Mouse (Mus musculus) neural tube, embryonic 14.5 days (tissue): ENCODE data around the gene Gse1. TPM values are rescaled to one million over a fixed set of nuclear protein-coding genes. Genes with fewer than 3 reads are reported as not detected.
"Not testable (repeated sequence)": the region's sequence is repeated elsewhere in the genome, so short reads cannot be mapped to it uniquely, and the experiment has no call there.

Experiments used
- ATAC-seq: fragments of 200-750 bp; cut with Nextera tagmentation; 2 replicates; pipeline ENCODE4 v1.8.0; 2017; ENCODE audit warnings: low read depth, mild to moderate bottlenecking, moderate TSS enrichment, moderate library complexity
- H3K27ac ChIP-seq: fragments of 300-500 bp; sonication (generic); 2 replicates; pipeline ENCODE4 v1.5.1; 2014; ENCODE audit warnings: low read depth, mild to moderate bottlenecking, control low read depth, low read length, moderate library complexity, mixed read lengths
- H3K27me3 ChIP-seq: fragments of 300-500 bp; sonication (generic); 2 replicates; pipeline ENCODE4 v1.6.1; 2014; ENCODE audit warnings: low read length; ENCODE audit not compliant: control insufficient read depth, insufficient read depth
- H3K36me3 ChIP-seq: fragments of 300-500 bp; sonication (generic); 2 replicates; pipeline ENCODE4 v1.6.1; 2014; ENCODE audit warnings: low read length, mixed read lengths; ENCODE audit not compliant: control insufficient read depth, insufficient read depth
- H3K4me1 ChIP-seq: fragments of 300-500 bp; sonication (generic); 2 replicates; pipeline ENCODE4 v1.6.1; 2014; ENCODE audit warnings: low read length; ENCODE audit not compliant: control insufficient read depth, insufficient read depth
- H3K4me2 ChIP-seq: fragments of 300-500 bp; sonication (generic); 2 replicates; pipeline ENCODE4 v1.6.1; 2014; ENCODE audit warnings: mild to moderate bottlenecking, low read depth, low read length, control low read depth
- H3K4me3 ChIP-seq: fragments of 300-500 bp; sonication (generic); 2 replicates; pipeline ENCODE4 v1.5.1; 2014; ENCODE audit warnings: low read depth, low read length, control low read depth, mixed read lengths
- H3K9ac ChIP-seq: fragments of 300-500 bp; sonication (generic); replicated peaks from 2 replicates; pipeline ENCODE4 v1.6.1; 2014; ENCODE audit warnings: low read depth, mild to moderate bottlenecking, control low read depth, low read length, mixed read lengths
- H3K9me3 ChIP-seq: fragments of 300-500 bp; sonication (generic); 2 replicates; pipeline ENCODE4 v1.6.1; 2016; ENCODE audit warnings: low read length; ENCODE audit not compliant: control insufficient read depth
- WGBS: fragments of 180-500 bp; shearing (Covaris S2); extraction: QIAGEN DNeasy Blood & Tissue Kit; methylation state at CpG from one replicate; pipeline ENCODE4 v1.1.7; 2014; 5-methylcytosine and 5-hydroxymethylcytosine counted together
- polyA plus RNA-seq: library from polyadenylated mRNA; unstranded; fragments of >200 nt; fragmentation: Nextera tagmentation; extraction: Ambion mirVana; gene quantifications from 2 replicates; pipeline ENCODE4 v1.2.1, GENCODE M21; 2014

Gene Gse1
- polyA plus RNA-seq, 1 experiment from 2014 or later, result 23.3 TPM

GRCm38 (mm10) chr8:120363552-120364071, 135.4 kb downstream of the Gse1 start:
- Histone ChIP-seq H3K9ac (no peak overlapping the region), H3K27ac (no peak overlapping the region), H3K4me3 (no peak overlapping the region), H3K4me1 (peaks cover 9% of the 10 kb centered on the region; the same call in 1 of the 2 replicates), H3K9me3 (no peaks in the 10 kb centered on the region), H3K36me3 (no peaks in the 10 kb centered on the region), H3K4me2 (no peak overlapping the region), H3K27me3 (no peaks in the 10 kb centered on the region)
- WGBS, result 69% methylated on average over 10 of the region's 10 CpGs
- no peak for ATAC-seq

- Histone ChIP-seq H3K9me3 (no peaks in the 10 kb centered on the region), H3K36me3 (no peaks in the 10 kb centered on the region), H3K27ac (no peak overlapping the region), H3K9ac (no peak overlapping the region), H3K4me3 (no peak overlapping the region), H3K4me2 (no peak overlapping the region), H3K27me3 (no peaks in the 10 kb centered on the region), H3K4me1 (peaks cover 15% of the 10 kb centered on the region)
- no peak for ATAC-seq
- WGBS, result 36% methylated on average over 7 of the region's 7 CpGs
Observed at GRCm38 (mm10) chr8:120364093-120364725, 136.0 kb downstream of the Gse1 start.

- H3K4me3 ChIP-seq, result no peak overlapping the region
- no peaks in the 10 kb centered on the region for H3K36me3 ChIP-seq
- no peak overlapping the region for H3K4me2 ChIP-seq
- ATAC-seq, result no peak
- no peaks in the 10 kb centered on the region for H3K27me3 ChIP-seq
- H3K27ac ChIP-seq, result no peak overlapping the region
- 90% methylated on average over 6 of the region's 6 CpGs for WGBS
- H3K4me1 ChIP-seq, result peaks cover 16% of the 10 kb centered on the region
- no peaks in the 10 kb centered on the region for H3K9me3 ChIP-seq
- H3K9ac ChIP-seq, result no peak overlapping the region
Observed at GRCm38 (mm10) chr8:120366840-120367239, 138.6 kb downstream of the Gse1 start.

- not testable (repeated sequence) for ATAC-seq, H3K9me3 ChIP-seq, H3K4me3 ChIP-seq, H3K9ac ChIP-seq, H3K4me2 ChIP-seq, H3K27me3 ChIP-seq, H3K36me3 ChIP-seq, H3K27ac ChIP-seq
- peaks cover 16% of the 10 kb centered on the region for H3K4me1 ChIP-seq
- 71% methylated on average over 1 of the region's 1 CpGs for WGBS
Observed at GRCm38 (mm10) chr8:120368191-120368590, 139.9 kb downstream of the Gse1 start.

GRCm38 (mm10) chr8:120368814-120369649, 140.8 kb downstream of the Gse1 start:
- ATAC-seq, result peak; percentile 70
- Histone ChIP-seq H3K9ac (no peak overlapping the region), H3K4me3 (no peak overlapping the region), H3K36me3 (no peaks in the 10 kb centered on the region), H3K27me3 (no peaks in the 10 kb centered on the region), H3K9me3 (no peaks in the 10 kb centered on the region), H3K4me2 (no peak overlapping the region), H3K4me1 (peaks cover 19% of the 10 kb centered on the region), H3K27ac (no peak overlapping the region)
- WGBS, result 25% methylated on average over 11 of the region's 11 CpGs

GRCm38 (mm10) chr8:120369956-120370355, 141.7 kb downstream of the Gse1 start:
- H3K4me1 ChIP-seq, result peaks cover 23% of the 10 kb centered on the region
- no peak for ATAC-seq
- 47% methylated on average over 7 of the region's 7 CpGs for WGBS

GRCm38 (mm10) chr8:120370461-120370860, 142.2 kb downstream of the Gse1 start:
- H3K4me1 ChIP-seq, result peaks cover 28% of the 10 kb centered on the region
- ATAC-seq, result no peak
- H3K4me3 ChIP-seq, result no peak overlapping the region
- no peak overlapping the region for H3K27ac ChIP-seq
- no peak overlapping the region for H3K4me2 ChIP-seq
- no peaks in the 10 kb centered on the region for H3K36me3 ChIP-seq
- WGBS, result 75% methylated on average over 4 of the region's 4 CpGs
- no peak overlapping the region; the same call in 1 of the 2 replicates for H3K9ac ChIP-seq
- H3K27me3 ChIP-seq, result no peaks in the 10 kb centered on the region
- no peaks in the 10 kb centered on the region for H3K9me3 ChIP-seq

More at GRCm38 (mm10) chr8:120369956-120370355, 141.7 kb downstream of the Gse1 start:
- no peak overlapping the region; the same call in 1 of the 2 replicates for H3K9ac ChIP-seq
- no peaks in the 10 kb centered on the region for H3K27me3 ChIP-seq
- no peaks in the 10 kb centered on the region for H3K9me3 ChIP-seq
- no peak overlapping the region for H3K4me2 ChIP-seq
- no peak overlapping the region for H3K27ac ChIP-seq
- no peak overlapping the region for H3K4me3 ChIP-seq
- no peaks in the 10 kb centered on the region for H3K36me3 ChIP-seq

GRCm38 (mm10) chr8:120371146-120371545, 142.9 kb downstream of the Gse1 start:
- Histone ChIP-seq H3K27me3 (no peaks in the 10 kb centered on the region), H3K27ac (no peak overlapping the region), H3K9me3 (no peaks in the 10 kb centered on the region), H3K9ac (no peak overlapping the region), H3K4me2 (no peak overlapping the region), H3K4me1 (peaks cover 34% of the 10 kb centered on the region), H3K4me3 (no peak overlapping the region), H3K36me3 (no peaks in the 10 kb centered on the region)
- ATAC-seq, result no peak
- 74% methylated on average over 5 of the region's 5 CpGs for WGBS
